Mouse (Mus musculus): ENCODE measurements around the gene Ccdc159.

DNA sequence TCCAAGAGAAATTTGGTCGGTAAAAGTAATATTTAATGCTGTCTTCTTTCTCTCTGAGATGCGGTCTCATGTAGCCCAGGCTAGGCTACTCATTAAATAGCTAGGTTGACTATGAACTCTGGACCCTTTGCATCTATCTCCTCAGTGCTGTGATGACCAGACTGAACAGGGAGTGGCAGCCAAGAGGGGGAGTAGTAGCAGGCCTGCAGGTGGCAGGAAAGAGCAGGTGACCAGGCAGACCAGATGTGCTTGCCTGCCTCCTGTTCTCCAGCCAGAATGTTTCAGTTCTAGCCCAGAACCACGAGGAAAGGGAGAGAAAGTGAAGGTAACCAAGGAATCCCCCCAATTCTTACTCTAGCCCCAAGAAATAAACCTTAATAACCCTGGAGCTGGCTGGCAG is 38.0 kb upstream of the Ccdc159 start:
- TF ChIP-seq CTCF (IDR thresholded peaks at IDR 0.05; ENCODE audit: low read depth, low read length) (peak; percentile 76), POLR2A (IDR thresholded peaks at IDR 0.05; ENCODE audit: extremely low read depth, insufficient read depth, low read length) (no peak)
